Mouse (Mus musculus): ENCODE results near the gene Vps13d.
A peak's percentile ranks its signal among the peaks of the same experiment; 100 is the strongest.

The Vps13d gene

GRCm38 (mm10) chr4:145041223-145041870 lies 153.5 kb downstream of the Vps13d start:
- DNase-seq (ENCODE audit: extremely low read depth, low read depth, low spot score): no peak

- DNase-seq (ENCODE audit: extremely low read depth, low read depth, low spot score): peak; percentile 71
Observed at GRCm38 (mm10) chr4:145037631-145038416, 157.0 kb downstream of the Vps13d start.

- DNase-seq (ENCODE audit: extremely low read depth, low read depth, low spot score): no peak
Observed at GRCm38 (mm10) chr4:145037006-145037405, 157.8 kb downstream of the Vps13d start.

GRCm38 (mm10) chr4:145035450-145035849 lies 159.4 kb downstream of the Vps13d start:
- peak; percentile 82 for DNase-seq (ENCODE audit: extremely low read depth, low read depth, low spot score)

GRCm38 (mm10) chr4:145034506-145035243 lies 160.1 kb downstream of the Vps13d start:
- no peak for DNase-seq (ENCODE audit: extremely low read depth, low read depth, low spot score)

GRCm38 (mm10) chr4:145033392-145033791 lies 161.4 kb downstream of the Vps13d start:
- DNase-seq (ENCODE audit: extremely low read depth, low read depth, low spot score): no peak

- no peak for DNase-seq (ENCODE audit: extremely low read depth, low read depth, low spot score)
Observed at GRCm38 (mm10) chr4:145032637-145033036, 162.2 kb downstream of the Vps13d start.

GRCm38 (mm10) chr4:145031510-145031909 lies 163.3 kb downstream of the Vps13d start:
- DNase-seq (ENCODE audit: extremely low read depth, low read depth, low spot score): no peak

GRCm38 (mm10) chr4:145026449-145026851 lies 168.4 kb downstream of the Vps13d start:
- DNase-seq (ENCODE audit: extremely low read depth, low read depth, low spot score): no peak

- DNase-seq (ENCODE audit: extremely low read depth, low read depth, low spot score): no peak
Observed at GRCm38 (mm10) chr4:145025409-145025762, 169.4 kb downstream of the Vps13d start.

GRCm38 (mm10) chr4:145024694-145025408 lies 170.0 kb downstream of the Vps13d start:
- DNase-seq (ENCODE audit: extremely low read depth, low read depth, low spot score): no peak

- DNase-seq (ENCODE audit: extremely low read depth, low read depth, low spot score): no peak
Observed at GRCm38 (mm10) chr4:145023911-145024310, 170.9 kb downstream of the Vps13d start.

- DNase-seq (ENCODE audit: extremely low read depth, low read depth, low spot score): no peak
Observed at GRCm38 (mm10) chr4:145022815-145023214, 172.0 kb downstream of the Vps13d start.

GRCm38 (mm10) chr4:145022211-145022610 lies 172.6 kb downstream of the Vps13d start:
- DNase-seq (ENCODE audit: extremely low read depth, low read depth, low spot score): no peak

- no peak for DNase-seq (ENCODE audit: extremely low read depth, low read depth, low spot score)
Observed at GRCm38 (mm10) chr4:145020383-145020782, 174.4 kb downstream of the Vps13d start.

- no peak for DNase-seq (ENCODE audit: extremely low read depth, low read depth, low spot score)
Observed at GRCm38 (mm10) chr4:145019121-145019714, 175.6 kb downstream of the Vps13d start.

- no peak for DNase-seq (ENCODE audit: extremely low read depth, low read depth, low spot score)
Observed at GRCm38 (mm10) chr4:145017745-145018144, 177.1 kb downstream of the Vps13d start.

- DNase-seq (ENCODE audit: extremely low read depth, low read depth, low spot score): no peak
Observed at GRCm38 (mm10) chr4:145016669-145017068, 178.1 kb downstream of the Vps13d start.

GRCm38 (mm10) chr4:145014632-145014960 lies 180.2 kb downstream of the Vps13d start:
- no peak for DNase-seq (ENCODE audit: extremely low read depth, low read depth, low spot score)

- DNase-seq (ENCODE audit: extremely low read depth, low read depth, low spot score): no peak
Observed at GRCm38 (mm10) chr4:145013760-145014631, 180.8 kb downstream of the Vps13d start.
